Mouse (Mus musculus): ENCODE results near the gene Efnb3.

Gene Efnb3

GRCm38 (mm10) chr11:69559851-69560765 lies at the start of gene Efnb3:
Gene Efnb3, minus strand, starts transcription at chr11:69560205.
- DNase-seq = no peak

GRCm38 (mm10) chr11:69609416-69609815 lies 49.4 kb upstream of the Efnb3 start:
- DNase-seq = no peak

GRCm38 (mm10) chr11:69608525-69608924 lies 48.5 kb upstream of the Efnb3 start:
- DNase-seq = no peak

GRCm38 (mm10) chr11:69606832-69607231 lies 46.8 kb upstream of the Efnb3 start:
- no peak for DNase-seq

- DNase-seq = no peak
These were observed 46.4 kb upstream of the Efnb3 start for GRCm38 (mm10) chr11:69606491-69606795.

- DNase-seq = peak; percentile 32 to 40
These were observed 45.9 kb upstream of the Efnb3 start, which contains the start of gene Atp1b2 for GRCm38 (mm10) chr11:69605726-69606490. Gene Atp1b2, minus strand, starts transcription at chr11:69605942.

GRCm38 (mm10) chr11:69604795-69605664 lies 45.0 kb upstream of the Efnb3 start:
- no peak for DNase-seq

- DNase-seq = no peak
These were observed 44.3 kb upstream of the Efnb3 start for GRCm38 (mm10) chr11:69604347-69604746.

- no peak for DNase-seq
These were observed 43.5 kb upstream of the Efnb3 start for GRCm38 (mm10) chr11:69603516-69603915.

- DNase-seq = no peak
These were observed 41.8 kb upstream of the Efnb3 start for GRCm38 (mm10) chr11:69601768-69602167.

- peak in 1 of 2 experiments; percentile 23 for DNase-seq
These were observed 40.1 kb upstream of the Efnb3 start for GRCm38 (mm10) chr11:69600098-69600497.

- no peak for DNase-seq
These were observed 39.4 kb upstream of the Efnb3 start for GRCm38 (mm10) chr11:69599436-69599835.

- no peak for DNase-seq
These were observed 34.8 kb upstream of the Efnb3 start for GRCm38 (mm10) chr11:69594853-69595252.

- DNase-seq = no peak
These were observed 32.8 kb upstream of the Efnb3 start for GRCm38 (mm10) chr11:69592799-69593198.

- no peak for DNase-seq
These were observed 32.1 kb upstream of the Efnb3 start for GRCm38 (mm10) chr11:69591899-69592637.

GRCm38 (mm10) chr11:69591424-69591823 lies 31.4 kb upstream of the Efnb3 start:
- DNase-seq = no peak

- DNase-seq = no peak
These were observed 30.6 kb upstream of the Efnb3 start for GRCm38 (mm10) chr11:69590622-69591021.

GRCm38 (mm10) chr11:69589207-69589834 lies 29.3 kb upstream of the Efnb3 start:
- no peak for DNase-seq

- no peak for DNase-seq
These were observed 25.8 kb upstream of the Efnb3 start for GRCm38 (mm10) chr11:69585718-69586325.

GRCm38 (mm10) chr11:69584937-69585336 lies 24.9 kb upstream of the Efnb3 start:
- no peak for DNase-seq

GRCm38 (mm10) chr11:69584008-69584407 lies 24.0 kb upstream of the Efnb3 start:
- no peak for DNase-seq
